Mouse (Mus musculus): Measurements from ENCODE around the gene Yeats4.
"Not testable (repeated sequence)": the region's sequence is repeated elsewhere in the genome, so short reads cannot be mapped to it uniquely, and the experiment has no call there.

The Yeats4 gene

GRCm38 (mm10) chr10:117224102-117224990 lies at the start of gene Yeats4:
Gene Yeats4 (minus strand): TSS chr10:117224507.
- peak; percentile 81 for DNase-seq (ENCODE audit: low read depth, low spot score)

- DNase-seq (ENCODE audit: low read depth, low spot score) = no peak
These were observed 47.7 kb upstream of the Yeats4 start for GRCm38 (mm10) chr10:117272023-117272422.

GRCm38 (mm10) chr10:117259870-117260269 lies 35.6 kb upstream of the Yeats4 start:
- DNase-seq (ENCODE audit: low read depth, low spot score) = no peak

- no peak for DNase-seq (ENCODE audit: low read depth, low spot score)
These were observed 14.3 kb upstream of the Yeats4 start, which contains the start of gene 9530003J23Rik for GRCm38 (mm10) chr10:117238603-117239002. Gene 9530003J23Rik (minus strand): TSS chr10:117238703.

- DNase-seq (ENCODE audit: low read depth, low spot score) = no peak
These were observed 11.6 kb upstream of the Yeats4 start for GRCm38 (mm10) chr10:117235866-117236265.

- no peak for DNase-seq (ENCODE audit: low read depth, low spot score)
These were observed 10.5 kb upstream of the Yeats4 start for GRCm38 (mm10) chr10:117234825-117235224.

- DNase-seq (ENCODE audit: low read depth, low spot score) = peak; percentile 78
These were observed 5.5 kb upstream of the Yeats4 start for GRCm38 (mm10) chr10:117229826-117230225.

- no peak for DNase-seq (ENCODE audit: low read depth, low spot score)
These were observed 1.7 kb upstream of the Yeats4 start for GRCm38 (mm10) chr10:117226002-117226401.

GRCm38 (mm10) chr10:117225094-117225493 lies 787 bp upstream of the Yeats4 start:
- DNase-seq (ENCODE audit: low read depth, low spot score) = no peak

GRCm38 (mm10) chr10:117223758-117224101 lies 577 bp downstream of the Yeats4 start:
- DNase-seq (ENCODE audit: low read depth, low spot score) = no peak

- DNase-seq (ENCODE audit: low read depth, low spot score) = no peak
These were observed 1.5 kb downstream of the Yeats4 start for GRCm38 (mm10) chr10:117222821-117223220.

GRCm38 (mm10) chr10:117218351-117218750 lies 6.0 kb downstream of the Yeats4 start:
- no peak for DNase-seq (ENCODE audit: low read depth, low spot score)

- no peak for DNase-seq (ENCODE audit: low read depth, low spot score)
These were observed 7.0 kb downstream of the Yeats4 start for GRCm38 (mm10) chr10:117217246-117217840.

- no peak for DNase-seq (ENCODE audit: low read depth, low spot score)
These were observed 7.5 kb downstream of the Yeats4 start for GRCm38 (mm10) chr10:117216793-117217192.

- DNase-seq (ENCODE audit: low read depth, low spot score) = no peak
These were observed 8.2 kb downstream of the Yeats4 start for GRCm38 (mm10) chr10:117216132-117216495.

- DNase-seq (ENCODE audit: low read depth, low spot score) = no peak
These were observed 8.7 kb downstream of the Yeats4 start for GRCm38 (mm10) chr10:117215409-117216131.

- DNase-seq (ENCODE audit: low read depth, low spot score) = no peak
These were observed 13.3 kb downstream of the Yeats4 start for GRCm38 (mm10) chr10:117211023-117211422.

GRCm38 (mm10) chr10:117209469-117209938 lies 14.8 kb downstream of the Yeats4 start:
- DNase-seq (ENCODE audit: low read depth, low spot score) = no peak

- not testable (repeated sequence) for DNase-seq (ENCODE audit: low read depth, low spot score)
These were observed 15.5 kb downstream of the Yeats4 start for GRCm38 (mm10) chr10:117208787-117209186.

- DNase-seq (ENCODE audit: low read depth, low spot score) = no peak
These were observed 16.1 kb downstream of the Yeats4 start for GRCm38 (mm10) chr10:117208221-117208620.

GRCm38 (mm10) chr10:117206070-117206469 lies 18.2 kb downstream of the Yeats4 start:
- DNase-seq (ENCODE audit: low read depth, low spot score) = no peak

- DNase-seq (ENCODE audit: low read depth, low spot score) = no peak
These were observed 20.7 kb downstream of the Yeats4 start for GRCm38 (mm10) chr10:117203558-117203981.
